Mouse (Mus musculus) brain, adult 10 weeks (tissue): ENCODE results near the gene Vgll4. TPM values are rescaled to one million over a fixed set of nuclear protein-coding genes. Genes with fewer than 3 reads are reported as not detected.

Experiments used
- polyA plus RNA-seq: library from polyadenylated mRNA; stranded (reverse); fragments of 350-450 nt; fragmentation: Illumina TruSeq; extraction: RNeasy Lipid Tissue Mini Kit (QIAGEN cat#74804); gene quantifications from one replicate; pipeline ENCODE4 v1.2.3, GENCODE M21; 2015; ENCODE audit warnings: low read depth, low replicate concordance

Gene Vgll4
- polyA plus RNA-seq = 29.3 TPM

GRCm38 (mm10) chr6:114969213-114970120, at the start of gene Vgll4:
Gene Vgll4, minus strand, starts transcription at chr6:114969994.

Other genes with a start within 250 kb of the Vgll4 start
- 25.6 TPM for gene Tamm41, start 67.9 kb upstream of the Vgll4 start, polyA plus RNA-seq
- 348 TPM for gene Syn2, start 164.9 kb upstream of the Vgll4 start, polyA plus RNA-seq